ENCODE assay signal across 8 mouse cellular contexts in genomic region chr1:86360441-86360840, GRCm38 (mm10). TPM values are rescaled to one million over a fixed set of nuclear protein-coding genes. Genes with fewer than 3 reads are reported as not detected.
DNase-seq lines count a peak whose midpoint lies in the region; ATAC-seq and TF ChIP-seq lines count a peak whose summit lies in the region.

No protein-coding gene starts in this region.

- no peak for ATAC-seq in lung, embryonic 14.5 days (ENCODE audit: insufficient read depth)
- ATAC-seq in embryonic facial prominence, embryonic 12.5 days (ENCODE audit: insufficient number of reproducible peaks, insufficient read depth, low FRiP score, low TSS enrichment): no peak
- no peak for ATAC-seq in intestine, embryonic 16.5 days
- ATAC-seq in neural tube, embryonic 15.5 days (ENCODE audit: low FRiP score): no peak

- H3K9ac ChIP-seq in lung, embryonic 14.5 days: peak overlapping the region; percentile 95
- peak overlapping the region; percentile 93 for H3K9ac ChIP-seq in embryonic facial prominence, embryonic 12.5 days
- peak overlapping the region; percentile 91 for H3K9ac ChIP-seq in intestine, embryonic 16.5 days (ENCODE audit: low read depth, low read length)
- peak overlapping the region; percentile 88 for H3K9ac ChIP-seq in neural tube, embryonic 15.5 days (replicated peaks)

- no peak for TF ChIP-seq CTCF in lung, embryonic 14.5 days (IDR thresholded peaks at IDR 0.05; ENCODE audit: low read depth)

- DNase-seq in lung, embryonic 14.5 days: peak; percentile 21
- DNase-seq in lung, postnatal 4 days: no peak
- DNase-seq in adipocyte (ENCODE audit: low spot score): no peak
- no peak for DNase-seq in adrenal gland, postnatal 25 days
- DNase-seq in ovary, postnatal 36 days (ENCODE audit: low spot score): no peak

- H3K4me2 ChIP-seq in lung, embryonic 14.5 days: peak overlapping the region; percentile 92
- peak overlapping the region; percentile 83 for H3K4me2 ChIP-seq in embryonic facial prominence, embryonic 12.5 days (replicated peaks)
- H3K4me2 ChIP-seq in intestine, embryonic 16.5 days (ENCODE audit: low read depth, low read length): peak overlapping the region; percentile 67
- H3K4me2 ChIP-seq in neural tube, embryonic 15.5 days: peak overlapping the region; percentile 67

- H3K36me3 ChIP-seq in lung, embryonic 14.5 days (ENCODE audit: insufficient read depth): peaks cover 23% of the 10 kb centered on the region
- H3K36me3 ChIP-seq in embryonic facial prominence, embryonic 12.5 days: peaks cover 20% of the 10 kb centered on the region
- H3K36me3 ChIP-seq in intestine, embryonic 16.5 days (ENCODE audit: control insufficient read depth, insufficient read depth, low read length): peaks cover 7% of the 10 kb centered on the region
- H3K36me3 ChIP-seq in neural tube, embryonic 15.5 days: peaks cover 17% of the 10 kb centered on the region

- no peaks in the 10 kb centered on the region for H3K27me3 ChIP-seq in lung, embryonic 14.5 days (ENCODE audit: insufficient read depth, low read length)
- no peaks in the 10 kb centered on the region for H3K27me3 ChIP-seq in embryonic facial prominence, embryonic 12.5 days
- no peaks in the 10 kb centered on the region for H3K27me3 ChIP-seq in intestine, embryonic 16.5 days (replicated peaks; ENCODE audit: control insufficient read depth, insufficient read depth, low read length)
- H3K27me3 ChIP-seq in neural tube, embryonic 15.5 days (replicated peaks): no peaks in the 10 kb centered on the region

- no peaks in the 10 kb centered on the region; the same call in 1 of the 2 replicates for H3K4me1 ChIP-seq in lung, embryonic 14.5 days (ENCODE audit: insufficient read depth)
- H3K4me1 ChIP-seq in embryonic facial prominence, embryonic 12.5 days: peaks cover 23% of the 10 kb centered on the region
- peaks cover 13% of the 10 kb centered on the region for H3K4me1 ChIP-seq in intestine, embryonic 16.5 days (ENCODE audit: control insufficient read depth, insufficient read depth, low read length)
- peaks cover 34% of the 10 kb centered on the region for H3K4me1 ChIP-seq in neural tube, embryonic 15.5 days

- H3K4me3 ChIP-seq in lung, embryonic 14.5 days (ENCODE audit: low read depth, low read length): peak overlapping the region; percentile 91
- H3K4me3 ChIP-seq in embryonic facial prominence, embryonic 12.5 days: peak overlapping the region; percentile 90
- H3K4me3 ChIP-seq in intestine, embryonic 16.5 days (ENCODE audit: low read length): peak overlapping the region; percentile 78
- peak overlapping the region; percentile 94 for H3K4me3 ChIP-seq in neural tube, embryonic 15.5 days (replicated peaks)

- no peaks in the 10 kb centered on the region for H3K9me3 ChIP-seq in lung, embryonic 14.5 days (ENCODE audit: low read depth, low read length)
- H3K9me3 ChIP-seq in embryonic facial prominence, embryonic 12.5 days: no peaks in the 10 kb centered on the region
- H3K9me3 ChIP-seq in intestine, embryonic 16.5 days (ENCODE audit: control insufficient read depth, low read length): no peaks in the 10 kb centered on the region
- no peaks in the 10 kb centered on the region for H3K9me3 ChIP-seq in neural tube, embryonic 15.5 days (replicated peaks)

- H3K27ac ChIP-seq in lung, embryonic 14.5 days (ENCODE audit: low read depth): peak overlapping the region; percentile 94
- H3K27ac ChIP-seq in embryonic facial prominence, embryonic 12.5 days: peak overlapping the region; percentile 84; the same call in 1 of the 2 replicates
- peak overlapping the region; percentile 81 for H3K27ac ChIP-seq in intestine, embryonic 16.5 days (ENCODE audit: low read length)
- H3K27ac ChIP-seq in neural tube, embryonic 15.5 days (replicated peaks): peak overlapping the region; percentile 87; the same call in 1 of the 2 replicates

- WGBS in lung, embryonic 14.5 days: 14% methylated on average over 12 of the region's 12 CpGs
- 20% methylated on average over 12 of the region's 12 CpGs for WGBS in embryonic facial prominence, embryonic 12.5 days
- 19% methylated on average over 12 of the region's 12 CpGs for whole genome bisulfite sequencing in intestine, embryonic 16.5 days
- WGBS in neural tube, embryonic 15.5 days: 22% methylated on average over 12 of the region's 12 CpGs

RNA-seq across cellular contexts. Expression of gene Ncl, which starts 1.2 kb away (rescaled TPM):
- polyA plus RNA-seq in lung, embryonic 14.5 days (2014; fragmentation: Nextera tagmentation; extraction: Ambion mirVana): 391 and 408 TPM in 2 replicates
- polyA plus RNA-seq in embryonic facial prominence, embryonic 12.5 days (2016; fragmentation: Nextera tagmentation; extraction: Ambion mirVana): 414 and 475 TPM in 2 replicates
- 355 and 416 TPM in 2 replicates for polyA plus RNA-seq in intestine, embryonic 16.5 days (2015; fragmentation: Nextera tagmentation; extraction: Ambion mirVana)
- 189 and 296 TPM in 2 replicates for polyA plus RNA-seq in neural tube, embryonic 15.5 days (2015; fragmentation: Nextera tagmentation; extraction: Ambion mirVana)
- 238 and 311 TPM in 2 replicates for total RNA-seq in adrenal gland, postnatal 25 days (2021)

RNA-seq across cellular contexts. Expression of gene B3gnt7, which starts 57.8 kb away (rescaled TPM):
- 7.2 and 7.5 TPM in 2 replicates for polyA plus RNA-seq in lung, embryonic 14.5 days (2014; fragmentation: Nextera tagmentation; extraction: Ambion mirVana)
- 6.1 and 6.6 TPM in 2 replicates for polyA plus RNA-seq in embryonic facial prominence, embryonic 12.5 days (2016; fragmentation: Nextera tagmentation; extraction: Ambion mirVana)
- polyA plus RNA-seq in intestine, embryonic 16.5 days (2015; fragmentation: Nextera tagmentation; extraction: Ambion mirVana): 5.3 and 6.7 TPM in 2 replicates
- polyA plus RNA-seq in neural tube, embryonic 15.5 days (2015; fragmentation: Nextera tagmentation; extraction: Ambion mirVana): 7.3 TPM in 2 replicates
- total RNA-seq in adrenal gland, postnatal 25 days (2021): 0.12 TPM in 1 of 2 replicates, not detected in the other
